Mouse (Mus musculus): ENCODE measurements around the gene Lenep. TPM values are rescaled to one million over a fixed set of nuclear protein-coding genes. Genes with fewer than 3 reads are reported as not detected.
"Not testable (repeated sequence)": the region's sequence is repeated elsewhere in the genome, so short reads cannot be mapped to it uniquely, and the experiment has no call there.

Lenep gene
- total RNA-seq (2021): 1 to 10 TPM in 1 of 2 experiments, not detected in 1; 1.0 TPM
- long read RNA-seq, experiment 1, partial matches to known transcripts: 0 of 2 reads
- long read RNA-seq, experiment 1, other reads (novel, unspliced or antisense): 0 of 2 reads
- long read RNA-seq, experiment 2: 0 reads

DNA sequence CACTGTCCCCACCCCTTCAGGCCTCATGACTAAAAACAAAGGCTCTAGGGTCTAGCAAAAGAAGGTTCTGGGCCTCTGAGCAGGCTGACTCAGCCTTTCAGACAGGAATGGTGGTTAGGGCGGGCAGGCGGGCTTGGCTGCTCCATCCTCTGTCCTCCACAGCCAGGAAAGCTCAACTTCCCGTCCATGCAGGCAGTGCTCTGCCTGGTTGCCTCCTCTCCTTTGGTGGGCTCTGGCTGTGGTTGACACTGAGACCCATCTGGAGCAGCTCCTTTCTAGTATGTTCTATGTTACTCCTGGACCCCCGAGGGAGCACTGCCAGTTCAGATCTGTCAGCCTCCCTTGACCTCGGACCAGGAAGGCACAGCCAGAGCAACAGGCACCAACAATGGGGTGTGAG, at the start of gene Lenep:
Gene Lenep (minus strand): TSS at position 101 of the 400 bp plus-strand sequence.
- DNase-seq: no peak

DNA sequence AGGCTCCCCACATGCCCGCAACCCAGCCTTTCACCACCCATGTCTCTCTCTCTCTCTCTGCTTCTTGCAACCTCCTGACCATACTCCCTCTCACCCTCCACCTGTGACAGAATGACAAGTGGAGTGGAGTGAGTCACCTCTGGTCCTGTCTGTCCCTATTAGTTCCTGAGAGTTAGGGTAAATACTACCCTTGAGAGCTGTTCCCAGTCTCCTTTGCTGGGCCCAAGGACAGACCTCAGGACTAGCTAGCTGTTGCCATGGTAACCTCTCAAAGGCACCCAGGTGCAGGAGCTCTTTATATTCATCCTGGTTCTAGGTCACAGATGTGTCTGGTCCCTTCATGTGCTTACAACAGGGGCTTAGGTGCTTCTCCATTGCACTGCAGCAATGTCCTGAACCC, 49.3 kb upstream of the Lenep start:
- no peak for DNase-seq

DNA sequence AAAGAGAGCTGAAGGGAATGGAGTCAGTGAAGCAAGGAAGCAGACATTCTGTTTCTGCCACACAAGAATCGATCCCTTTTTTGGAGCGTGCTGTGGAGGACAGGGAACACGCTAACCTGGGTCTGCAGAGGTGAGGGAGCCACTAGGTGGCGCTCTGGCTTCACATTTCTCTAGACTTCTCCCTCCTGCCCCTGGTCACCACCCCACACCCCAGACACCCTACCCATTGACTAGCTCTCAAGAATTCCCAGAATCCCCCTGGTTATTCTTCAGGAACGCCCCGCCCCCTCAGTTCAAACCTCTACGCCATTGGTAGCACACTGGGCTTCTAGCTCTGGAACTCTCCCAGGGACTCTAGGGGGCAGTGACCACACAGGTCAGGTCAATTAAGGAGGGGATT, 46.9 kb upstream of the Lenep start:
- peak; percentile 61 to 79 for DNase-seq

DNA sequence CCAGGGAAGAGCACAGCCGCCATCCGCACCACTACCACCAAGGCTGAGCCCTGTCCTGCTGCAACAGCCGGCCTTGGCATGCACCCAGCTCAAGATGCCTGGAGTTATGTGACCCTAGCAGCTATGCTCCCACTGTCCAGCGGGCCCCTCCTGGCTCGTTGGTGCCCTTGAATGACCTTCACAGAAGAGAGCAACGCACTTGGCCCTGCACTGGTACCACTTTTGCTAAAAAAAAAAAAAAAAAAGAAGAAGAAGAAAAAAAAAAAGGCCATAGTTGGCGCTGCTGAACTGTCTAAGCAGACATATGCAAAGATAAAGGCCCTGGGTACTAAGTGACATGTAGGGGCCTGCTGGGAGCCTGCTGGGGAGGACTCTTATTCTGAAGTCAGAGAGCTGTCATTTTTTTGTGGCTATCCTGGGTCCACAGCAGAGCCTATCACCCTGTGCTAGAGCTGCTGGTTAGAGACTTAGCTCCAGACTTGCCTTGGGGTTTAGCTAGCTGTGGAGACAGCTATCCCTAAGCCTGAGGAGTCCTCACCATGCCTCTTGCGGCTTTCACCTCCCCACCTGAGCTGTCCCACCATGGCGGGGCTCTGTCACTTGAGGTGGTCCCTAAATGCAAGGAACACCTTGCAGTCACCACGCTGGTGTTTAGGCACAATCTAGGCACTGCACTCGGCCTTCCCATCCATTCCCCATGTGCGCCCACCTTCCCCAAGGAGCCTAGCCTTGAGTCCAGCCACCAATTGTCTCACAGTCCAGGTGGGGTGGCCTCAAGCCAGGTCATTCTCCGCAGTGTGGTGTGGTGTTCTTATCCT, 46.3 kb upstream of the Lenep start:
- DNase-seq: peak in 1 of 2 experiments; percentile 49

DNA sequence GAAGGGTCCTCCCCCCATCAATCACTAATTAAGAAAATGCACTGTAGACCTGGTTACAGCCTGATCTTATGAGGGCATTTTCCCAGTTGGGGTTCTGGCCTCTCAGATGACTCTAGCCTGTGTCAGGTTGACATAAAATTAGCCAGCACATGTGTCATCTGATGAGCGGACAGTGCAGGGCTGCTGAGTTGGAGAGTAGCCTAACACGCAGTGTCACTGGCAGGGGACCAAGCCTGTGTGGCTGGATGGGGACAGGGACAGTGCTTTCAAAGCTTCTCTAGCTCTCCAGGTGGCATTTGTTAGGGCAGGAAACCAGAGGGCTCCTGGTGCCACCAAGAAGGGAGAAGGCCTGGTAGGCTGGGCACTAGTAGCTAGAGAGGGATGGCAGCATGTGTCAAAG, 38.1 kb upstream of the Lenep start:
- DNase-seq: no peak

DNA sequence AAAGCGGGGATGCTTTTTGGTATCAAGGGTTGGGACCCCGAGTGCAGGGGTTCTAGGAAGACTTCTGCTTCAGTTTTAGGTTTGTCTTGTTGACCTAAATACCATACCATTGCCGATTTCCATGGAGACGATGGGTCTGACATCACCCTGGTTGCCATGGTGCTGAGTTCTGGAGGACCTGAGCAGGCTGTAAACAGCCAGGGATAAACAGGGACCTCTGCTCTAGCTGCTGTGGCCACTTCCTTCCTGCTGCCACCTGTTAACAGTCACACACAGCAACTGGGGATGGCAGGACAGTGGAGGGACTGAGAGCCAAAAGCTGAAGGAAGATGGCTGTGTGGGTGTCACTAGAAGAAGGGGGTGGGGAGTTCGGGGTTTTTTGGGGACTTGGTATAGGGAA, 34.7 kb upstream of the Lenep start:
- no peak for DNase-seq

DNA sequence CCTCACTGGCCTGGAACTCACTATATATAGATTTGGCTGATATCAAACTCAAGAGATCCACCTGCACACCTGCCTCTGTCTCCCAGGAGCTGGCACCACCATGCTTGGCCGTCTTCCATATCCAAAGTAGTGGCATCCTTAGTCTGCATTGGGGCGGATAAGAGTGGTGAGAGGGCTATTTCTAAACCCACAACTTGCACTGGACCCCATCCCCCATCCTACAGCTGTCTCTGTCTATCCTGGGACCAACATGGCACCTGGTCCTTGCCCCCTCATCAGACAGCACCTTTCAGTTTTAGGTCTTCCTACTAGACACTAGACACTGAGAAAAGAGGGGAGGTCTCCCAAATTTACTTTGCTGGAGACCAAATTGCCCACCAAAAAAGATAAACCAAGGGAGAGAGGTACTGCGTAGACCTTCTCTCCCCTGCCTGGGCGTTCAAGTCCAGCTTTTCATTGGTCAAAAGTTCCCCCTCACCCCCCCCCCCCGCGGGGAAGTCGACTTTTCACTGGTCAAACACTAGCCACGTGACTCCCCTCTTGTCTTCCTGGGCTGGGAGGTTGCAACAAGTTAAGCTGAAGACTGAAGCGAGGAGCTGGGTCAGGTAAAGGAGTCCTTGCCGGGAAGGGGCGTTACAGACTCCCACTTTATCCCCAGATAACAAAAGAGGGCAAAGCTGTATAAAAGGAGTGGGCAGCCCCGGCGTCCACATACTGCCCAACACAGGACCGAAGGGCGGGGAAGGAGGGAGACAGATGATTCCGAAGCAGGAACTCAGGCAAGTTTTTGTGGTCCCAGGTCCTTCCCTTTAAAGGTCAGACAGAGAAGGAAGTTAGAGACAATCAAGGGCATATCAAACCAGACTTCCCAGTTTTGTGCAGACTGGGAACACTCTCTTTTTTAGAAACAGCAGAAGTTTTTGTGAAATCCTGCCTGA, 33.9 kb upstream of the Lenep start, which contains the start of gene Pbxip1:
Gene Pbxip1 (plus strand): TSS at position 531 of the 938 bp plus-strand sequence.
- DNase-seq: peak; percentile 84 to 87

DNA sequence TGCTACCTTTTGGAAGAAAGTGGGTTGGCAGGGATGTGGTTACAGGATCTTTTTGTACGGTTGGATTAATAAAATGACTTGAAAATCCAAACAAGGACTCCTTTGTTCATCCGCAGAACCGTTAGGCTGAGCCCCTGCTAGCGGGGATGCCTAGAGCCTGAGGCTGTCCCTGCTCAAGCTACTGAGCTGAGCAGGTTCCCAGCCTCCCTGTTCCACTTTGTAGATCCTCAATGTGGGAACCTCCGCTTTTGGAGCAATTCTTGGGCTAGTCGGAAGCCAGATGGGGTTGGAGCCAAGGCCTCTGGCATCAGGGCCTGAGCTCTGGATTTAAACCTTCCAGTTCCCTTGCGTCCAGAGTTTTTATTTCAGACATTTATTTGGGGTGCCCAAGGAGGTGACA, 32.4 kb upstream of the Lenep start:
- no peak for DNase-seq

DNA sequence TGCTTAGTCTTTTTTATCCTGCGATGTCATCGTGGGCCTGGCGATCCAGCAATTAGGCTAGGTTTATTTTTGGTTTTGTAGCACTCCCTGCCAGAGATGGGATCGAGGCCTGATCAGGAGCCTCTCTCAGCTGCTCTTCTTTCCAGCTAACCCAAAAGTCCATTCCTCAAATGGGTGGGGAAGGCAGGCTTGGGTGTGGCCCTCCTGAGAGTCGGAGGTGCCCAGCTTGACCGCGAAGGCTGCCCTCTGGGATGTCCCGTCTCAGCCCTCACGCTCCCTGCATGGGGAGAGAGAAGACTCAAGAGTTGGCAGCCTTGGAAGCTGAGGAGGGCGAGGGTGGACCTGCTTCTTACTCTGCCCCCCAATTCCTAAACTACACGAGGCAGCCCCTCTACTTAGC, 31.9 kb upstream of the Lenep start:
- DNase-seq: no peak

DNA sequence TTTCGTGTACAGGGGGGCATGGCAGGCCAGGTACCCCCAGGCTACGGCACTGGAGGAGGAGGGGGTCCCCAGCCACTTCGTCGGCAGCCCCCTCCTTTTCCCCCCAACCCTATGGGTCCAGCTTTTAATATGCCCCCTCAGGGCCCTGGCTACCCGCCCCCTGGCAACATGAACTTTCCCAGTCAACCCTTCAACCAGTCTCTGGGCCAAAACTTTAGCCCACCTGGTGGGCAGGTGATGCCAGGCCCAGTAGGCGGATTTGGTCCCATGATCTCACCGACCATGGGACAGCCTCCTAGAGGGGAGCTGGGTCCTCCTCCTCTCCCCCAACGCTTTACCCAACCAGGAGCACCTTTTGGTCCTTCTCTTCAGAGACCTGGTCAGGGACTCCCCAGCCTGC, 30.0 kb upstream of the Lenep start:
- DNase-seq: no peak

DNA sequence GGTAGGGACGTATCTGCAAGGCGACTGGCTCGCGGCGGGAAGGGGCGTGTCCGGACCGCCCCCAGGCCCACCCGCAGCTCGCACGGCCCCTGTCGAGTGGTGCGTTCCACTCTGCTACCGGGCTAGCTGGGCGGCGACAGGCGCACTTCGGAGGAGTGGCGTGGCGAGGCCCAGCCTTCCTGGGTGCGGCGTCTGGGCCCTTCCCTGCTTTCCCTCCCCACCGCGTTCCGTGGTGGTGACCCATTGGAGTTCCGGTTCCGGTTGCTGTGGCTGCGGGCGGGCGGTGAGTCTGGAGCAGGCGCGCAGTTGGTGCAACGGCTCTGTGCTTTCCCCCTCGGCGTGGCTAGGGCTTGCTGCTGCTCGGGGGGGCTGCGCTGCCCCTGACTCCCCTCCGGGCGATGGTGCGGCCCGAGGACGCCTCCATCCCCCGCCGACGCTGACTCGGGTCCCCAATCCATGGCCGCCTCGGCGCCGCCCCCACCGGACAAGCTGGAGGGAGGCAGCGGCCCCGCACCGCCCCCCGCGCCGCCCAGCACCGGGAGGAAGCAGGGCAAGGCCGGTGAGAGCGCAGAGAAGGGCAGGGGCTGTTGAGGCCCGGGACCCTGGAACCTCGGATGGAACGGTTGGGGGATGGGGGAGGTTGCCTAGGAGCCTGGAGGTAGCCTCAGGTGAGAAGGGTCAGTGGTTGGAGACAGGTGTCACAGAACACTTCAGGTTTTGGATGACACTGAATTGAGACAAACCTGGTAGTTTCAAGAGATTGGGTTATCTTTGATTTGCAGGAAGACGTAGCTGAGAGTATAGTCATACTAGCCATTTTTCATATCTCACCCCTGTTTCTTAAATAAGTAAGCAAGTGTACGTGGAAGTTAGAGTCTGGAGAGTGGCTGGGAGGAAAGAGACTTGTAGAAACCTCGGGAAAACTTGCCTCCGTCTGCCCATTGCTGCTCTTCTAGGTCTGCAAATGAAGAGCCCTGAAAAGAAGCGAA, 27.9 kb upstream of the Lenep start, which contains the start of gene Pygo2:
Gene Pygo2 (plus strand): TSS at position 44 of the 989 bp plus-strand sequence.
- DNase-seq: peak; percentile 94 to 98

DNA sequence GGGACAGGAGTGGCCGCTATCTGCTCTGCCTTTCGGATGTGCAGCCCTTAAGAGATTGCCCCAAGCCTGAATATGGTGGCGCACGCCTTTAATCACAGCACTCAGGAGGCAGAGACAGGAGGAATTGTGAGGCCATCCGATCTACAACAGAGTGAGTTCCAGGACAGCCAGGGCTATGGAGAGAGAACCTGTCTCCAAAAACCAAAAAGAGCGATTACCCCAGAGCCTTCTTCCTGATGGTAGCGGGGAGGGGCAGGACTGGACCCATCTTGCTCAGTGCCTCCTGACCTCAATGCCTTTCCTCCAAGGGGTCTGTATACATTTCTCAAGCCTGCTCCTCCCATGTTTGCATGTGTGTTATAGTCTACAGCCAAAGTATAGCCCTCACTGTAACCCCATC, 26.4 kb upstream of the Lenep start:
- DNase-seq: not testable (repeated sequence)

DNA sequence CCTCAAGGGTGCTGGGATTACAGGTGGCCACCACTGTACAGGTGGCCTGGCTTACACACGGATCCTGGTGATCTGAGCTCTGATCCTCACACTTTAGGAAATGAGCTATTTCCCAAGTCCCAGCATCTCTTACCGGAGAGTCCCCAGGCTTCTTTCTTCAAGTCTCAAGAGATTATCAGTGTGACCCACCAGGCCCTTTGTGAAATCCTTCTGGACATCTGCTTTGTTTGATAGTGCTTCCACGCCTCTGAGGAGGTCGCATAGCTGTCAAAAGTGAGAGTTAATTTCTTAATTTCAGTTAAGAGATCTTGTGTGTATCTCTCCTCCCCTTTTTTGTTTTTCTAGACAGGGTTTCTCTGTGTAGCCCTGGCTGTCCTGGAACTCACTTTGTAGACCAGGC, 23.3 kb upstream of the Lenep start:
- no peak for DNase-seq

DNA sequence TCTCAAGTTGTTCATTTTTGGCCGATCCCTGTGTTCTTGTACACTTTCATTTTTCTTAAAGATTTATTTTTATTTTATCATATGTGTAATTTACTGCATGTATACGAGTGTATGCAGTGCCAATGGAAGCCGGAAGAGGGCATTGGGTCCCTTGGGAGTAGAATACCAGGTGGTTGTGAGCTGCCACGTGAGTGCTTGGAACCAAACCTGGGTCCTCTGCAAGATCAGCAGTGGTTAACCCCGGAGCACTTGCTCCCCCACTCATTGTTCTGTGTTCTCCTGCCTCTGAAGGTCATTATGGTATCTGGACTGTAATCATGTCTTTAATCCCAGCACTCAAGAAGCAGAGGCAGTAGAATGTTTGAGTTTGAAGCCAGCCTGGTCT, 22.5 kb upstream of the Lenep start:
- no peak for DNase-seq

DNA sequence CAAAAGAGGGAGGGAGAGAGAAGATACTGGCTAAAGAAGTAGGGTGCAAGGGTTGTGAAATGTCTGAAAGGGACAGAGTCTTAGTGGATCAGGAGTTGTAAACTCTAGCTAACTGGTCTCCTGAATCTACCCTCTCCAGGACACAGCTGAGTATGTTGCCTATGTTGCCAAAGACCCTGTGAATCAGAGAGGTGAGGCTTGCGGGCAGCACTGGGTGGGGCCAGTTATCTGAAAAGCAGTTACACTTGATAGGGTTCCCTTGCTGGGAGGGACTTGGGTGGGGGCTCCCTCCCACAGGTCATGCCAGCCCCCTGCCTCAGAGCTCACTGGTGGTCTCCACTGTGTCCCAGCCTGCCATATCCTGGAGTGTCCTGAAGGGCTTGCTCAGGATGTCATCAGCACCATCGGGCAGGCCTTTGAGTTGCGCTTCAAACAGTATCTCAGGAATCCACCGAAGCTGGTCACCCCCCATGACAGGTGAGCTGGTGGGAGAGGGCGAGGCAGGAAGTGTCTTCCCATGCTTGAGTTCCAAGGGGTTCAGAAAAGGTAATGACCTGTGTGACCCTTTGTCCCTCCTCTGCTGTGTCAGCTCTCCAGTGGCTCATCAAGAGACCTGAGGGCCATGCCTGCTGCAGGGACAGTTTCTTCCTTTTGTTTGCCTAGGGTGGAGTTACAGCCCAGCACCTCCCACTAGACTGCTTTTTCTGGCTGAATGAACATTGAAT, 22.0 kb upstream of the Lenep start:
- no peak for DNase-seq

DNA sequence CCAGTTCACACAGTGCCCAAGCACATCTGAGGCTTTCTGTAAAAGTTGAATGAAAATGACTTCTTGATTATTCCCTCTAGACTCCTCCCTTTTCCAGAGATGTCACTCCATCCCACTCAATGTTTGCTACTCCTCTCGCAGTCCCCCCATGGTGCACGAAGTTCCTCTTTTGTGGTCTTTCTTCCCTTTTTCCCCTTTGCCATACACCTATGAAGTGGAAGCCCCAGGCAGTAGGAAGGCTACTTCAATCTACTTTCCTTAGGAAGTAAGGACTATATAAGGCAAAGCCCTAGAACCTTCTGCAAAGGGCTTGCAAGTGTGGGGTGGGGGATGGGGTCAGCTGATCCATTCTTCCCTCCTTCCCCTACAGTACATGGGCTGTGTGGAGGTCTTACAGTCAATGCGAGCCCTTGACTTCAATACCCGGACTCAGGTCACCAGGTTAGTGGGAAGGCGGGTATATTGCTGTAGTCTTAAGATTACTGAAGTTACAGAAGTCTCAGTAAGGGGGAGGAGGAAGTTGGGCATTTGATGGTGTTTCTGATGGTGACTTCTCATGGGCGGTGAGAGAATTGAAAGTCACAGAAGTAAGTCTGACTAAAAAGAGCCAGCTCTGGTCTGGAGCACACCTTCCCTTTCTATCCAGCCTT, 20.1 kb upstream of the Lenep start:
- DNase-seq: no peak

DNA sequence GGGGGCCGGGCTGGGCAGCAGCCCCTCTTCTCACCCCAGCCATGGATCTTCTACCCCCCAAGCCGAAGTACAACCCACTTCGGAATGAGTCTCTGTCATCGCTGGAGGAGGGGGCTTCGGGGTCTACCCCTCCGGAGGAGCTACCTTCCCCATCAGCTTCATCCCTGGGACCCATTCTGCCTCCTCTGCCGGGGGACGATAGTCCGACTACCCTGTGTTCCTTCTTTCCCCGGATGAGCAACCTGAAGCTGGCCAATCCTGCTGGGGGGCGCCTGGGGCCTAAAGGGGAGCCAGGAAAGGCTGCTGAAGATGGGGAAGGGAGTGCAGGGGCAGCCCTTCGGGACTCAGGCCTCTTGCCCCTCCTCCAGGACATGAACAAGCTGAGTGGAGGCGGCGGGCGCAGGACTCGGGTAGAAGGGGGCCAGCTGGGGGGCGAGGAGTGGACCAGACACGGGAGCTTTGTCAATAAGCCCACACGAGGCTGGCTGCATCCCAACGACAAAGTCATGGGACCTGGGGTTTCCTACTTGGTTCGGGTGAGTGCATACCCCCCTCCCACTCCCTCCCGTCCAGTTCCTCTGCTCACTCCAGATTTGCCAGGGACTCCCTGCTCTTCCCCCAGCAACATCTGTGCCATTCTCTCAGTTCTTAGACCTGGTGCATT, 19.3 kb upstream of the Lenep start:
- DNase-seq: peak; percentile 33 to 38

DNA sequence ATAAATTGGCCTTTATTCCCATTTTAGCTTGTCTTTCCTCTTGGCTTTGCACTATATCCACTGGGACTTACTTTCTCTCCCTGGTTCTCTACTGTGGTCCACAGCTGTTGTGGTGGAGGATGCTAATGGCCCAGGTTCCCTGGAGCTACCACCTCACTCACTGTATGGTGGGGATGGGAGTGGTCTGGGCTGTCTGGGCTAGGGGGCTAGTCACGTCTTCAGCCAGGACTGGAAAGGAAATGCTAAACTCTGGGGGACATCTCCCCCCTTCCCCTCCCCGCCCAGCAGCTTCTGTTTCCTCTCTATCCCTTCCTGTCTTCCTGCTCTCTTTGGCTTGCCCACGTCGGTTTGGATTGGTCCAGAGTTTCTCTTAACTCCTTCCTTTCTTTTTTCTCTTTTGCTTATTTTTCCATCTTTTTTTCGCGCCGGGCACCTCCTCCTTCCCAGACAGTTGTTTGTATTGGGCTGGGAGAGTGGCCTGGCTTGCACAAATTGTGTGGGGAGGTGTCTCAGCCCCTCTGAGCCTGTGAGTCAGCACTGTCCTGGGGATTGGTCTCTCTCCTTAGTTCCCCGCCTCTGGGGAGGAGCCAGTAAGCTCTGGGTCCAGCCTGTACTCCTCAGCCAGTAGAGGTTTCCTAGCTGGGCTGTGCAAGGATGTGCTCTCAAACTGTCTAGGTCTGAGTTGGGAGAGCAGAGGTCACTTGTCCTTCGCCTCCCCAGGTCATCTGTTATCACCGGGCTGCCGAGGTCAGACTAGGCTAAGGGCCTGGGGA, 18.6 kb upstream of the Lenep start:
- peak; percentile 88 to 95 for DNase-seq

DNA sequence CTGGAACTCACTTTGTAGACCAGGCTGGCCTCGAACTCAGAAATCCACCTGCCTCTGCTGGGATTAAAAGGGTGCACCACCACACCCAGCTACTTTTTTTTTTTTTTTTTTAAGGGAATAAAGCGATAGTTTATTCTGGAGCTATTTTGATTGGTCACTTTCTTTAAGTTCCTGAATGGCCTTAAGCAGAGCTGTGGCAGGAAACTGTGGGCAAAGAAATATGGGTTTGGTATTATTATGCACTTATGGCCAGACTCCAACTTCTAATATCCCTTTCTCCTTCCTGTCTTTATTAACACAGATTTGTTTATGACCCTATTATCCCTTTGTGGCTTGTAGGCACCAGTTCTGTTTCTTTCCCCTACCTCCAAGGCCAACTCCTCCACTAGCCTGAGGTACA, 17.8 kb upstream of the Lenep start:
- DNase-seq: no peak
